Mouse (Mus musculus) ES-E14 (cell line): ENCODE data around the gene Inka1.

Experiments
- MAFK ChIP-seq: IDR thresholded peaks from 2 replicates; pipeline ENCODE4 v1.6.1; 2014; ENCODE audit warnings: mild to moderate bottlenecking, low read depth, low read length, inconsistent platforms; ENCODE audit not compliant: insufficient read depth
- ZNF384 ChIP-seq: IDR thresholded peaks from 2 replicates; pipeline ENCODE4 v1.6.1; 2012; ENCODE audit warnings: low read depth, low read length, inconsistent platforms

DNA sequence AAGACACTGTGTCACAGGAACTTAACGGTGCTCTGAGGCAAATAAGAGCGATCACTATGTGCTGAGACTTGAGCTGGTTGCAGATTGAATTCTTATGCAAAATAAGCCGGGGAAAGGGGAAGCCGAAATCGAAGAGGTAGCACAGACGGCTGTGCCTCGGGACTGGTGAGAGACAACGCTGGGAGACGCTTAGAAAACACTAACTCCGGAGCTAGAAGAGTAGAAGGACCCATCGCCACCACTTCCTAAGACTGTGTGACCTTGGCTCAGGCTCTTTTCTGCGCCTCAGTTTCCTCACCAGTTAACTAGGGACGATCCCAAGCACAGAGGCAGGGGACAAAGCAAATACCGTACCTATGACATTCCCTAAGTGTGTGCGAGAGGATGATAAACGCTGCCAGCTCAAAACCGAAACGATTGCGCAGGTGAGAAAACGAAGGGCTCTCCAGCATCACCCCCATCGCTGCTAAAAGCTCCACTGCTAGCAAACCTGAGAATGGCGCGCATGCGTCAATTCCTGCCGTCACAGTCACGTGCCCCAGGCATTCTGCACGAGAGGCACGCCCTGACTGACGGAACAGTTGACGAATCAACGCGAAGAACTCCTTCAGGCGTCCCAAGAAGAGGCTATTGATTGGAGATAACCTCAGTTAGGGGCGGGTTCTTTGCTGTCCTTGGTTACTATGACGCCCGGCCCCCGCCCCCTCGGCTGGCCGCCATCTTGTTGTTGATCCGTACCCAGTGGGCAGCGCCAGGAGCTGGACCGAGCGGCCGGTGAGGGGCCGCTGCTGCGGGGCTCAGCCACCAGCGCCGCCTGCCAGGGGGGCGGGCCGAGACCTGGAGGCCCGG lies 16.5 kb upstream of the Inka1 start, which contains the start of gene Ip6k1:
- no peak for TF ChIP-seq ZNF384
- no peak for TF ChIP-seq MAFK
